Mouse (Mus musculus): ENCODE measurements around the gene Ace3. TPM values are rescaled to one million over a fixed set of nuclear protein-coding genes. Genes with fewer than 3 reads are reported as not detected.

Ace3 gene
- polyA plus RNA-seq, 1 experiment from 2014 or later, result not detected

GRCm38 (mm10) chr11:105987446-105987845 is 7.0 kb upstream of the Ace3 start:
- H3K27me3 ChIP-seq, result no peaks in the 10 kb centered on the region
- ATAC-seq (ENCODE audit: low read depth), result no peak
- WGBS, result 79% methylated on average over 6 of the region's 6 CpGs
- H3K4me1 ChIP-seq (replicated peaks), result no peaks in the 10 kb centered on the region
- H3K4me3 ChIP-seq, result no peak overlapping the region
- no peak overlapping the region for H3K4me2 ChIP-seq
- H3K9me3 ChIP-seq, result no peaks in the 10 kb centered on the region
- no peaks in the 10 kb centered on the region for H3K36me3 ChIP-seq
- no peak overlapping the region for H3K27ac ChIP-seq (replicated peaks)
- H3K9ac ChIP-seq, result no peak overlapping the region

GRCm38 (mm10) chr11:105989446-105989845 is 5.0 kb upstream of the Ace3 start:
- H3K4me1 ChIP-seq (replicated peaks), result no peaks in the 10 kb centered on the region
- H3K9ac ChIP-seq, result no peak overlapping the region
- no peak overlapping the region for H3K4me3 ChIP-seq
- no peaks in the 10 kb centered on the region for H3K27me3 ChIP-seq
- no peaks in the 10 kb centered on the region for H3K9me3 ChIP-seq
- H3K4me2 ChIP-seq, result no peak overlapping the region
- no peaks in the 10 kb centered on the region for H3K36me3 ChIP-seq
- no peak for ATAC-seq (ENCODE audit: low read depth)
- no peak overlapping the region for H3K27ac ChIP-seq (replicated peaks)
- 83% methylated on average over 6 of the region's 6 CpGs for WGBS

- Histone ChIP-seq H3K4me2 (no peak overlapping the region), H3K4me3 (no peak overlapping the region), H3K9me3 (no peaks in the 10 kb centered on the region), H3K4me1 (replicated peaks) (no peaks in the 10 kb centered on the region), H3K36me3 (no peaks in the 10 kb centered on the region), H3K27ac (replicated peaks) (no peak overlapping the region), H3K9ac (no peak overlapping the region), H3K27me3 (no peaks in the 10 kb centered on the region)
- 61% methylated on average over 2 of the region's 2 CpGs for WGBS
- ATAC-seq (ENCODE audit: low read depth), result no peak
Measured at GRCm38 (mm10) chr11:105990231-105990630, 4.2 kb upstream of the Ace3 start.

- no peak overlapping the region for H3K4me2 ChIP-seq
- no peaks in the 10 kb centered on the region; the same call in 1 of the 2 replicates for H3K4me1 ChIP-seq (replicated peaks)
- 93% methylated on average over 6 of the region's 6 CpGs for WGBS
- H3K27me3 ChIP-seq, result no peaks in the 10 kb centered on the region
- H3K27ac ChIP-seq (replicated peaks), result no peak overlapping the region
- no peak for ATAC-seq (ENCODE audit: low read depth)
- no peak overlapping the region for H3K4me3 ChIP-seq
- no peaks in the 10 kb centered on the region for H3K9me3 ChIP-seq
- no peak overlapping the region for H3K9ac ChIP-seq
- H3K36me3 ChIP-seq, result no peaks in the 10 kb centered on the region
Measured at GRCm38 (mm10) chr11:106000062-106000461, 5.6 kb downstream of the Ace3 start.

GRCm38 (mm10) chr11:106001718-106002117 is 7.2 kb downstream of the Ace3 start:
- Histone ChIP-seq H3K4me3 (no peak overlapping the region), H3K4me2 (no peak overlapping the region), H3K36me3 (no peaks in the 10 kb centered on the region), H3K9me3 (no peaks in the 10 kb centered on the region), H3K27ac (replicated peaks) (no peak overlapping the region), H3K9ac (no peak overlapping the region), H3K4me1 (replicated peaks) (peaks cover 15% of the 10 kb centered on the region), H3K27me3 (no peaks in the 10 kb centered on the region)
- WGBS, result 53% methylated on average over 4 of the region's 4 CpGs
- ATAC-seq (ENCODE audit: low read depth), result no peak

- no peak overlapping the region for H3K9ac ChIP-seq
- H3K9me3 ChIP-seq, result no peaks in the 10 kb centered on the region
- 89% methylated on average over 1 of the region's 1 CpGs for WGBS
- H3K27ac ChIP-seq (replicated peaks), result 0 out of 2 replicates have a peak overlapping the region, but pooled peaks have one; percentile 3
- ATAC-seq (ENCODE audit: low read depth), result no peak
- no peaks in the 10 kb centered on the region for H3K36me3 ChIP-seq
- H3K4me3 ChIP-seq, result no peak overlapping the region
- H3K27me3 ChIP-seq, result peaks cover 16% of the 10 kb centered on the region
- H3K4me1 ChIP-seq (replicated peaks), result peaks cover 21% of the 10 kb centered on the region
- H3K4me2 ChIP-seq, result no peak overlapping the region
Measured at GRCm38 (mm10) chr11:106004576-106004975, 10.1 kb downstream of the Ace3 start.

GRCm38 (mm10) chr11:106005970-106006369 is 11.5 kb downstream of the Ace3 start:
- ATAC-seq (ENCODE audit: low read depth), result peak; percentile 41; the same call in 1 of the 2 replicates
- H3K4me2 ChIP-seq, result no peak overlapping the region
- no peaks in the 10 kb centered on the region for H3K9me3 ChIP-seq
- peaks cover 23% of the 10 kb centered on the region for H3K27me3 ChIP-seq
- peak overlapping the region; percentile 54; the same call in 1 of the 2 replicates for H3K27ac ChIP-seq (replicated peaks)
- no peaks in the 10 kb centered on the region for H3K36me3 ChIP-seq
- H3K4me1 ChIP-seq (replicated peaks), result peaks cover 21% of the 10 kb centered on the region
- H3K4me3 ChIP-seq, result no peak overlapping the region
- no peak overlapping the region for H3K9ac ChIP-seq
- 28% methylated on average over 5 of the region's 5 CpGs for WGBS

- H3K27me3 ChIP-seq, result peaks cover 25% of the 10 kb centered on the region
- ATAC-seq (ENCODE audit: low read depth), result no peak
- H3K4me2 ChIP-seq, result peak within 1 kb of the TSS; percentile 51
- H3K9me3 ChIP-seq, result no peaks in the 10 kb centered on the region
- H3K4me3 ChIP-seq, result peak within 1 kb of the TSS; percentile 24
- H3K27ac ChIP-seq (replicated peaks), result no peak within 1 kb of the TSS; the same call in 1 of the 2 replicates
- H3K9ac ChIP-seq, result peak within 1 kb of the TSS; percentile 52
- H3K4me1 ChIP-seq (replicated peaks), result peaks cover 30% of the 10 kb centered on the region
- H3K36me3 ChIP-seq, result no peaks in the 10 kb centered on the region
- under 1% methylated on average over 25 of the region's 25 CpGs for WGBS
Measured at GRCm38 (mm10) chr11:106007821-106008220, 13.3 kb downstream of the Ace3 start, which contains the start of gene Kcnh6. Gene Kcnh6 (plus strand): TSS chr11:106008124.

GRCm38 (mm10) chr11:106012711-106013110 is 18.2 kb downstream of the Ace3 start:
- 44% methylated on average over 7 of the region's 7 CpGs for WGBS

GRCm38 (mm10) chr11:106013556-106014225 is 19.2 kb downstream of the Ace3 start:
- no peak overlapping the region; the same call in 1 of the 2 replicates for H3K9ac ChIP-seq
- no peaks in the 10 kb centered on the region for H3K36me3 ChIP-seq
- no peak overlapping the region for H3K4me2 ChIP-seq
- peaks cover 20% of the 10 kb centered on the region; the same call in 1 of the 2 replicates for H3K4me1 ChIP-seq (replicated peaks)
- WGBS, result 71% methylated on average over 11 of the region's 11 CpGs
- peaks cover 17% of the 10 kb centered on the region for H3K27me3 ChIP-seq
- no peaks in the 10 kb centered on the region for H3K9me3 ChIP-seq
- ATAC-seq (ENCODE audit: low read depth), result peak; percentile 30; the same call in 1 of the 2 replicates
- H3K27ac ChIP-seq (replicated peaks), result peak overlapping the region; percentile 65
- no peak overlapping the region for H3K4me3 ChIP-seq

More at GRCm38 (mm10) chr11:106012711-106013110, 18.2 kb downstream of the Ace3 start:
- Histone ChIP-seq H3K9ac (no peak overlapping the region), H3K27ac (replicated peaks) (peak overlapping the region; percentile 30; the same call in 1 of the 2 replicates), H3K4me2 (no peak overlapping the region), H3K4me1 (replicated peaks) (peaks cover 24% of the 10 kb centered on the region; the same call in 1 of the 2 replicates), H3K9me3 (no peaks in the 10 kb centered on the region), H3K27me3 (peaks cover 22% of the 10 kb centered on the region), H3K36me3 (no peaks in the 10 kb centered on the region), H3K4me3 (no peak overlapping the region)
- peak; percentile 9; the same call in 1 of the 2 replicates for ATAC-seq (ENCODE audit: low read depth)

- peaks cover 10% of the 10 kb centered on the region for H3K27me3 ChIP-seq
- no peak overlapping the region for H3K9ac ChIP-seq
- H3K4me1 ChIP-seq (replicated peaks), result peaks cover 37% of the 10 kb centered on the region
- no peak overlapping the region for H3K4me2 ChIP-seq
- no peak overlapping the region for H3K27ac ChIP-seq (replicated peaks)
- H3K9me3 ChIP-seq, result no peaks in the 10 kb centered on the region
- H3K4me3 ChIP-seq, result no peak overlapping the region
- ATAC-seq (ENCODE audit: low read depth), result no peak
- no peaks in the 10 kb centered on the region for H3K36me3 ChIP-seq
- 76% methylated on average over 5 of the region's 5 CpGs for WGBS
Measured at GRCm38 (mm10) chr11:106016440-106016839, 22.0 kb downstream of the Ace3 start.

GRCm38 (mm10) chr11:106020051-106020763 is 25.7 kb downstream of the Ace3 start:
- peaks cover 16% of the 10 kb centered on the region for H3K27me3 ChIP-seq

More at GRCm38 (mm10) chr11:106020051-106020763, 25.7 kb downstream of the Ace3 start:
- Histone ChIP-seq H3K9me3 (no peaks in the 10 kb centered on the region), H3K4me1 (replicated peaks) (peaks cover 17% of the 10 kb centered on the region), H3K4me2 (peak overlapping the region; percentile 67), H3K27ac (replicated peaks) (peak overlapping the region; percentile 61), H3K36me3 (no peaks in the 10 kb centered on the region), H3K4me3 (peak overlapping the region; percentile 46), H3K9ac (peak overlapping the region; percentile 76)
- 1% methylated on average over 50 of the region's 50 CpGs for WGBS
- peak; percentile 86 for ATAC-seq (ENCODE audit: low read depth)
